Mouse (Mus musculus) common myeloid progenitor, adult 5-6 weeks (primary cell): Measurements from ENCODE around the gene Arhgap8. TPM values are rescaled to one million over a fixed set of nuclear protein-coding genes. Genes with fewer than 3 reads are reported as not detected.

Experiments used
- ATAC-seq: replicated peaks from 2 replicates; pipeline ENCODE4 v1.8.0; 2016; ENCODE audit warnings: low read depth, mild to moderate bottlenecking, moderate TSS enrichment, inconsistent platforms; ENCODE audit not compliant: poor library complexity, severe bottlenecking
- total RNA-seq: library from RNA; stranded (forward); fragments of 200-1000, 187-1606 nt; gene quantifications from 2 replicates; pipeline ENCODE4 v1.2.3, GENCODE M21; 2017

The Arhgap8 gene
- not detected in 2 replicates for total RNA-seq

DNA sequence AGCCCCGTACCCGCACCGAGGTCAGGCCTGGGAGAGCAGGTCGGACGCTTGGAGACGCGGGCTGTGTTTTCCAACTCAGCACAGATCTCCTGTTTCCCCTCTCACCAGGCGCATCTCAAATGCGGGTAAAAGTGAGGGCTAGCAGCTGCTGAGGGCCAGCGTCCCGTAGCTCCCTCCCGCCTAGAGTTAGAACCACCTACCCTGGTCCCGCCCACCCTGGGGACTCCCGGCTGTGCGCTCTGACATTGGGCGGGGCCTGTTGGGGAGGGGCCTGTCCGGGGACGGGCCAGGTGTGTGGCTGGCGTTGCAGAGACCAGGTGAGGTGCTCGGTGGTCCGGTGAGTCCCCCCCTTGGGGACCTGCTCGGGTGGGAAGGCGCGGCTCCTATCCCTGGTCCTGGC is at the start of gene Arhgap8:
TSS of gene Arhgap8 (plus strand) at position 262 of the 400 bp plus-strand sequence.
- ATAC-seq = peak; percentile 33; the same call in 1 of the 2 replicates

DNA sequence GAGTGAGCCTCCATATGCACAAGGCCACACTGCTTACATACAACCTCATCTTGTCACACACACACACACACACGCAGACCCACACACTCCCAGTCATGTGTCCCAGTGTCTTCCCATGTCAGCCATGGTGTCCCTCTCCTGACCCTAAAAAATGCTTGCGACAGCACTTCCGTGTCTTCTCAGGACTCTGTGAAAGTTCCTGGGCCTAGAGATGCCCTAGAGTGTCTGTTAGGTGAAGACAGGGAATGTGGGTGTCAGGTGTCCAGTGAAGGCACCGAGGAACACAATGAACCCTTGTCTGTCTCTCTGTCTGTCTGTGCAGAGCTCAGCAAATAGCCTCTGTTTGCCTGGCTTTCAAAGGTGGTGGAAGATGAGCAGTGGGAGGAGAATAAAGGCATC is 49.2 kb upstream of the Arhgap8 start:
- ATAC-seq = no peak

DNA sequence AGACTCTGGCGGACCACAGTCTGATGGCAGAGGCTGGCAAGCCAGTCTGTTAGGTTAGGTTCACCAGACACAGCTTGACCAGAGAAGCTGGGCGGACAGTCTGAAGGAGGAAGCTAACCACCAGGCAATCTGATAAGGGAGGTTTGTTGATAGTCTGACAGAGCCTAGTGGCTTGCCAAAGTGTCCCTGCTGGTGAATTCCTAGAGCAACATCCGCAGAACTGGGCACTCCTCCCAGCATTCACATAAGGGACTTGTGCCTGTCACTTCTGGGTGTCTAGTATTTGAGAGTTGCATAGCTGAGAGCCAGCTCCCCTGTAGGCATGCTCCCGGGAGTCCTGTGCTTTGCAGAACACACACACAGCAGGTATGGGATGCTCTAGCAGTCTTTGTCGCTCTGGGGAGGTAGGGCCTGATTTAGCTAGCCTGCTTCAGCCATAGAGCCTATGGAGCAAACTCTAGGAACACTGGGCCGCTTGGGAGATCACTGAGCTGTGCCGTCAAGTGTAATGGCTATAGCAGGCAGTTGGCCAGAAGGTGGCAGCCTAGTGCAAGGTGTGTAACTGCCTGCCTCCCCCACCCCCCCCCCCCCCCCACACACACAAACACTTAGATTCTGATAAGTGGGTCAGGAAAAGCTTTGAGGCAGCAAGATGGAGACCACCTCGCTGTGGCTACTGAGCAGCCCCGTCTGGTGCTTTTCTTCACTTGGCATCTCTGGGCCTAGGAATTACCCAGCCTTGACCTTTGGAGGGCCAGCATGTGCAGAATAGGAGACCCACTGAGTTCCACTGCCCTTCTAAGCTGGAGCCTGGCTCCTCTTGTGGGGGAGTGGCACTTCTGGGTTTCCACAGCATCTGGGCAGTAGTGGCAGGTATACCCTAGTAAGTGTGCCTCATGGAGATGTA is 48.2 kb upstream of the Arhgap8 start:
- peak; percentile 23; the same call in 1 of the 2 replicates for ATAC-seq

DNA sequence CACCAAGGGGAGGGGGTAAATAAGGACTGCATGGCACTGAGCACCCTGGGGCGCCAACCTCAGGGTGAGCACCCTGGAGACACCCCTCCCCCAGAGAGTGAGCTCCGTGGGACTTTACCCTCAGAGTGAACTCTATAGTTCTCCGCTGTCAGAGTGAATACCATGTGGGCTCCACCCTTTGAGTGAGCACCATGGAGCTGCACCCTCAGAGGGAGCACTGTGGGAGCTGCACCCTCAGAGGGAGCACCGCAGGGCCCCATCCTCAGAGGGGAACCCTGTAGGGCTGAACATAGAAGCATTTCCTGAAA is 47.6 kb upstream of the Arhgap8 start:
- no peak for ATAC-seq

DNA sequence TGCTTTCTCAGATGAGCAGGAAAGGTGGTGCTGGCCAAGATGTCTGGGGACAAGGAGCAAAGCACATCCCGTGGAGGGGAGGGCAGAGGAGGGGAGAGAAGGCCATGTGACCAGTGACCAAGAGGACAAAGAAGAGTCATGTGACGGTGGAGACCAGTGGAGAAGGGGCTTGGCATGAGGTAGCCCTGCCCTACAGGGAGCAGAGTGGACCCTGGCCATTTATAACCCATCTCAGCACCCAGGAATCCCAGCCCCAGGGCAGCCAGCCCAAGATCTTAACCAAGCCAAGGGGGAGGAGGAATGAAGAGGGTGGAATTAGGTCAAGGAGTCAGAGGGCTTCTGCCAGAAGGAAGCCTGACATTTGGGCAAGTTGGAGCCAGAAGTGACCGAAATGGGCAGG is 47.2 kb upstream of the Arhgap8 start:
- no peak for ATAC-seq

DNA sequence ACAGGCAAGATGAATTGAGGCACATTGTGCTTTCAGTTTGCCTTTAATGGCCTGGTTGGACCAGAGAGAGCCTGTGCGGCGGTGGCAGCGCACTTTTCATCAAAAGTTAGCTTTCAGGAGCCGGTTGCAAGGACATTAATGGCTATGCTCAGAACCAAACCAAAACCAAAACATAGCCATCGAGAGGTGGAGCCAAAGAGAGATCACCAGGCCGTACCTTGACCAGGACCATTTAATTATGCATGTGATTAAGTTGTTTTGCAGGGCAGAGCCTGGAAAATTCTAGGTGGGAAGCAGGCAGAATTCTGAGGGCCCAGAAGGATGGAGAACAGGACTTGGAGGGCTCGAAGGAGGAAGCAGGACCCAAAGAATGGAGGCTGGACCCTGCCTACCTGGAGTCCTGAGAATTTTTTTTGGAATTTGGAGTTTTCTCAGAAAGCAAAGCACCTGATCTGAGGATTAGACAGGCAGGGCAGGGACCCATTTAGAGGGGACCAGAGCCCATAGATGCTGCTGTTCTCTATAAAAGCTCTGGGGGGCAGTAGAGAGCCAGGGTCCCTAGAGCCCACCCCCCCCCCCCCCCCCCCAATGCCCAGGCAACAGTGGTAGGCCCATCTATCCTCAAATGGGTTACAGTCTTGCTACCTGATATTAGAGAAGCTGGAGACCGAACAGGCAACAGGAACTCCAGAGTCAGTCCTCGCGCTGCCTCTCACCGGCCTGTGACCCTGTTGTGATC is 45.4 kb upstream of the Arhgap8 start:
- no peak for ATAC-seq

DNA sequence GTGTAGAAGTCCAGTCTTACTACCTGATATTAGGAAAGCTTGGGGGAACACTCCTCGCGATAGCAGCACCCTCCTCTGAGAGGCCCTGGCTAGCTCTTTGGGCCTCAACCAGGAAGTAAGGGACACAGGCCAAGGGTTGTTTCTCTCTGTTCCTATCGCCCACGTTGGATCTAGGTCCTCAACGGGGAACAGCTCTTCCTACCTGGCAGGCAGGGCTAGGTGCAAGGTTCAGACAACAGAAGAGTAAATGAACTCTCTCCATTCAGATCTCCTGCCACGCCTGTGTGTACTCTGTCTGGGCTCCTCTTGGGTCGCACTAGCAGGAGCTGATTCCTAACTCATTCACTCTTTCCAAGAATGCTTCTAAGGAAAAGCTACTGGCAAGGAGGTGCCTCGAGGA is 44.5 kb upstream of the Arhgap8 start:
- ATAC-seq = no peak

DNA sequence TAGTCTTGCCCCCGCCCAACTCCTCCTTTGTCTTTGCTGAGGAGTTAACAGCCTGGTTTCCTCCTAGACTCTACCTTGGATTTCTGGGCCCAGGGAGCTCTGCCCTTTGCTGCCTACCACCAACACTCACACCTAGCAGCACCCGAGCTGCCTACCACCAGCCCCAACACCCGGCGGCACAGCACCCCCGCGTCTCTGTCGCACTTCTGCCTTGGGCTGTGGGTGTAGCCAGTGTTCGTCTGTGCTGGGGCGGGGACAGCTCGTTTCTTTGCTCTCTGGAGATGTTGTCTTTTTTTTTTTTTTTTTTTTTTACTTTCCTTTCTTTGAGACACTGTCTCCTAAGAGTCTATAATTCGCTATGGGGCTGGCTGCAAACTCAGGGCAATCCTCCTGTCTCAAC is 41.9 kb upstream of the Arhgap8 start:
- no peak for ATAC-seq

DNA sequence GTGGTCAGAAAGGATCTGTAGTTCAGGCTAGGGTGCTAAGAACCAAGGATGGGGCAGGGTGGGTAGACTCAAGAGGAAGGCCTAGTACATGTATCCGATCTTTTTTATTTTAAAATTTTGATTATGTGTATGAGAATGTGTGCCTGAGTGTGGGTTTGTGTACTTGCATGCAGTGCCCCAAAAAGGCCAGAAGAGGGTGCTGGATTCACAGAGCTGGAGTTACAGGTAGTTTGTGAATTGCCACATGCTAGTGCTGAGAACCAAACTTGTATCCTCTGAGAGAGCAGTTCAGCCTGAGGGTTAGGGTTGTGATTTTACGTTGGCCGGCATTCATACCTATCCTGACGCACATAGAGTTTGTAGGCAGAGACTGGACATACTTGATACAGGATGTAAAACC is 40.8 kb upstream of the Arhgap8 start:
- ATAC-seq = no peak

DNA sequence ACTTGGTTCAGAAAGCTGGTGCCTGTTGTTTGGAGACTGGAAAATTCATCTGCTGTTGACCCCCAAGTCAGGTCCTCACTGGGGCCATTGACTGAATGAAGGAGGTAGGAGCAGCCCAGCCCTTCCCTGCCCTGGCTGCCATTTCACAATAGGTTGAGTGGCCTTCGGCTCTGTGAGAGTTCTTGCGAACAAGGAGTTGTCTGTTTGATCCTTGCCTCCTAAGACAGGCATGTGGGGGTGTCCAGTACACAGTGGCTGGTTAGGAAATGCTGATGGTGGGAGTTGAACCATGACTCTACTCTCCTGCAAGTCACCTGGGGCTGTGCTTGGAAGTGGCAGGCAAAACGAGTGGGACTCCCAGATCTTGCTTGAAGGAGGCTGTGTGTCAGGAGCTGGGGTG is 40.1 kb upstream of the Arhgap8 start:
- no peak for ATAC-seq

DNA sequence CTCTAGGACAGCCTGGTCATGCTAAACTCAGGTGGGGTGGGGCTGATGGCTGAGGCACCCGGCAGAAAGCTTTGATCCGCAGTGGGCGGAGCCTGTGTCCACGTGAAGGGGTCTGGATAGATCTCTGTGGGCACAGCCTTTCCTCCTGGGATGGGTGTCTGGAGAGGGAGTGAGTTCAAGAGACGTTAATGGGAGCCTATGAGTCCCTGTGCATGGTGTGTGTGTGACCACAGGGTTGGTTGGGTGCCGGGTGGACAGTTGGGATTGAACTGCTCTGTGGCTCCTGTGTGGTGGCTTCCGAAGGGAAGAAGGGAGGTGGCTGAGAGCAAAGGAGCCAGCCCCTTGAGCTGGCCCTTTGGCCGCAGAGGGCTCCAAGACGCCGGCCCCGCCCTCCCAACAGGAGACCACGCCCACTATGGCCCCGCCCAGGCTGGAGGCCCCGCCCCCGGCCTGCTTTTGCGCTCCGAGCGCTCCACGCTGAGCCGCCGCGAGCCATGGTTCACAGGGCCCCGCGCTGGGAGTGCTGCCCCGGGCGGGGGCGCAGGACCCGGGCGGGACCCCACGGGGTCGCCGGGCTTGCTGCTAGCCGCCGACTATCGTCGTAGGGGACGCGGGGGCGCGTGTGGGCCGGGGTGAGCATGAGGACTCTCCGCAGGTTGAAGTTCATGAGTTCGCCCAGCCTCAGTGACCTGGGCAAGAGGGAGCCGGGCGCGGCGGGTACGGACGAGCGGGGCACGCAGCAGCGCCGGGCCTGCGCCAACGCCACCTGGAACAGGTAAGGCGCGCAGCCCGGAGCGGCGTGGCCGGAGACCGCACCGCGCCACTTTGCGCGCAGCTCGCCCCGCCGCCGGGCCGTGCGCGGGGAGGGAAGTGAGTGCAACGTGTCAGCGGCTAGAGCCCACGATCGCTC is 39.1 kb upstream of the Arhgap8 start:
- ATAC-seq = peak; percentile 57

DNA sequence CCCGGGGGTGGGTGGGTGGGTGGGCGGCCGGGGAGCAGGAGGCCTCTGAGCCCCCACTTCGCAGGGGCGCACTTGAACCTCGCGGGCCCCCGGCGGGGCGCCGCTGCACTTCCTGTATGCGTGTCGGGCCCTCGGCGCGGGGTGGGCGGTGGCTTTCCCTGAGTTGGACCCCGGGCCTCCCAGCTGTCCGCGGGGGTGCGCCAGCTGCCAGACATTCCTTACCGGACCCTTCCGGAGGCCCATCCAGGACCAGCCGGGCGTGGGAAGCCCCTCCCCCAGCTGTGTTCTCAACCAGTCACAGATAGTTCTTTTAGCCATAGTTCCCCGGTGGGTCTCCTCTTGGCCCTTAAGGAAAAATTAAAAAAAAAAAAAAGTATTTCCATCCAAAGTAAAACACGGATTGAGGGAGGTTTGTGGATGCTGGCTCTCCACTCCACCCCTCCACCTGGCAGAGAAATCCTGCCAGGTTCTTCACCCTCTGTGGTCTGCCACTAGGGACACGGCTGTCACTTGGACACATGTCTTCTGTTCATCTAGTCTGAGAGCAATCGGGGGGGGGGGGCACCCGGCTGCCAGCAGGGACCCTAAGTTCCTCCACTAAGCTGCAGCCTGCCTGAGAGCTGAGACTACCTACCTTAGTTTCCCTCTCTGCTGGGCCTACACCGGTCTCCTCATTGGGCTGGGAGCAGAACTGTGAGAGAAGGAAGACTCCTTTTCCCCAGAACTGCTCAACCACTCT is 38.2 kb upstream of the Arhgap8 start:
- ATAC-seq = peak; percentile 8; the same call in 1 of the 2 replicates

DNA sequence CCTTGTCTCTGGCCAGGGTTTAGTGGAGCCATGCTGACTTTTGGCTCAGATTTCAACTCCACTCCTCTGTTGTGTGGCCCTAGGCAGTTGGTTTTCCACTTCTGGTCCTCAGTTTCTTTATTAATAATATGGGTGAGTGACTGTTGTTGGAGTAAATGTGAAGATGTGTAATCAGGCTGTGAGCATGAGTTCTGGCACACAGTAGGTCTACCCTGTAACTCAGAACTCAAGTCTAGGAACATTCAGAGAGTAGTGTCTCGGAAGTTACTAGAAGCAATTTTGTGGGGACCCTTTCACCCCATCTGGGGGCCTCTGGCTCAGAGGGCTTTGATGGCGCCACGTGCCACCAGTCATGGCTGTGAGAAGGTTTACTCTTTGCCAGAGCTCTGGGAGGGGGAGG is 37.6 kb upstream of the Arhgap8 start:
- ATAC-seq = no peak

DNA sequence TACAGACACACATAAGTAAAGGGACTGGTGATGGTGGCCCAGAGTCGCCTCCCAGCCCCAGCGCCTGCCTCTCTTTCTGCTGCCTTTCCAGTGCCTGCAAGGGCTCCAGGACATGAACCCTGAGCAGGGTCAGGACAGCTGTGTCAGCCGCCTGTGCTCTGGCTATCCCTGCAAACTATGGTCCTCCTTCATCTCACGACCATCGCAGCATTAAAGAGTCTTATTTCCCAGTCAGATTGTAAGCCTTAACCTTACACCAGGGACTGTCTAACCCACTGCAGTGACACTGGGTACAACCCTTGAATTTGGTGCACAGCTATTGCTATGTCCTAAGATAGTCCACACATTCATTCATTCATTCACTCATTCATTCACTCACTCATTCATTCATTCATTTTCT is 37.0 kb upstream of the Arhgap8 start:
- ATAC-seq = no peak

DNA sequence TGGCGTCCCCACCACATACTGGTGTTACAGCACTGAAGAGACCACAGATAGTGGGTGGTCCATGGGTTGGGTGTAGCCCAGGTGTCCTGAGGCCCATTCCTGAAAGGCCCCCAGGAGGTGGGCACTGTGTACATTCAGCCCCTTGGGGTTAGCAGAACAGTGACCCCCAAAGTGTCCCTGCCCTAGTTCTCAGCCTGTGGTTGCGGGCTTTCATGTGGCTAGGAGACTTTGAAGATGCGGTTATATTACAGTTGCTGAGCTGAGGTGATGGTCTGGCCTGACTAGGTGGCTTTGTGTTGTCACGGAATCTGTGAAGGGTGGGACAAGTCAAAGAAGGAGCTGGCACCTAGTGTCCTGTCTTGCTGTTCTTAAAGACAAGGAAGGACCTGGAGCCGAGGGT is 35.3 kb upstream of the Arhgap8 start:
- ATAC-seq = no peak

DNA sequence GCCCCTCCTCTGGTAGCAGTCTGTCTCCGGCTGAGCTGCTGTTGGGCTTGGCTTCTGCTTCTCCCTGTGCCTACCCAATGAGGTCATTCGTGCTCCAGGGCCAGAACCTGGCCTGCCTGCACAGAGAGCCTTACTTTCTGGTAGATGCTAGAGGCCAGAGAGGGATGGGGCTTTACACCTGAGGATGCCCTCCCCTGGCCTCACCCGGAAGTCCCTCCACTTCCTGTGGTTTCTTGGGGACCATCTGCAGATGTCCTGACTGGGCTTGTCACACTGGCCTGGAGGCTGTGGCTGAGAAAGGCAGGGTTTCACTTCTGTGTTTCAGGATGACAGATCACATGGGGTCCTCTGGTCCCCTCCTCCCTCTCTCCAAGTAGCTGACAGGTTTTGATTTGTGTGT is 34.4 kb upstream of the Arhgap8 start:
- ATAC-seq = peak; percentile 78

DNA sequence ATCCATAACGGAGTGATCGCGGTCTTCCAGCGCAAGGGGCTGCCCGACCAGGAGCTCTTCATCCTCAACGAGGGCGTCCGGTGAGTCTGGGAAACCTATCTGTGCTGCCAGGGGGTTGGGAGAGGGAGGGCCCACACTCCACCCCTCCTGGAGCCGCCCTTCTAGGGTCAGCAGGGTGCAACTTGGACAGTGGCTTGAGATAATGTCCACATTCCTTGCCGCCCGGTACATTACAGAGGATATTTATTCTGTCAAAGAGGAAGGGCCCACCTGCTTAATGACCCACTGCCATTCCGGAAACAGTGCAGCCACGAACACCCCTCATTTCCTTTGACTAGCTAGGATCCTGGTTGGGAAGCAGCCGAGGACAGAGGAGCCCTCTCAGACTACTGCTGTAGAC is 31.9 kb upstream of the Arhgap8 start:
- ATAC-seq = no peak

DNA sequence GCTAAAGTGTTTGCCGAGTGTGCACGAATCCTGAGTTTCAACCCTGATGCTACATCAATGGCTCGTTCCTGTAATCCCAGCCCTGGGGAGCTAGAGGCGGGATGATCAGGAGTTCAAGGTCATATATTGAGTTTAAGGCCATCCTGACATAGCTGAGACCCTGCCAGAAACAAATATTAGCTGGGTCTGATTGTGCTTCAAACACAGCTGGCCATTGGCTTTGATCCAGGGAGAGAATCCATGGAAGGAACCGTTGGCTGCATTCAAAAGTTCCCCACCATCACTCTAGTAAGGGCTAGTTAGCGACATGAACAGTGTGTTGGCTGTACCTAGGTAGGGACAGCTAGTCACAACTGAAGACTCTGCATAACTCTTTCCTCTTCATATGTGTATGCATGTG is 30.5 kb upstream of the Arhgap8 start:
- no peak for ATAC-seq

DNA sequence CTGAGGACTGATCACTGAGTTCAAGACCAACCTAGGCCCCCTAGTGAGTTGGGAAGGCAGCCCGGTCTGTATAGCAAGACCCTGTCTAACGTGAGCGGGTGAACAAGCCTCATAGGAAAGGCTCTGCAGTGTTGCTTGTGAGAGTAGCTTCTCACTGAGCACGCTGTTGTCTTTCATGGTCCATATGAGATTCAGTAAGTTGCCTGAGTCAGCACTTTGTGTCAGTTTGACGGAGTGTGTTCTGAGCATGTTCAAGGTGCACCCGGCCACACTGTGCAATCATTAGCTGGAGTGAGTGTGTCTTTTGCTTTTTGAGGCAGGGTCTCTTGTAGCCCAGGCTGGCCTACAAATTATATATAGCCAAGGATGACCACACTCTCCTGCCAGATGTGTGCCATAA is 28.3 kb upstream of the Arhgap8 start:
- no peak for ATAC-seq

DNA sequence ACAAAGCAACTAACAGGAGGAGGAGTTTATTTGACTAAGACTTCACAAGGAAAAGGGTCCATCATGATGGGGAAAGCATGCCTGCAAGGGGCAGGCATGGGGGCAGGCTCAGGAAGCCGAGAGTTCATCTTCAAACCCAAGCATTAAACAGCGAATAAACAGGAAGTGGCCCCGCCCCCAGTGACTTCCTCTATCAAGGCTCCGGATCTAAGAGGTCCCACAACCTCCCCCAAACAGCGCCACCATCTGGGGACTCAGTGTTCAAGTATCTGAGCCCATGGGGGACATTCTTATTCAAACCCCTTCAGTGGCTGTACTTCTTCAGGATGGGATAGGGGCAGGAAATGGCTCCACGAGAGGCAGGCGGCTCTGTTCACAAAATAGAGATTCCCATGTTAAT is 27.2 kb upstream of the Arhgap8 start:
- ATAC-seq = no peak
